Mouse (Mus musculus): Measurements from ENCODE around the gene Maml3.

DNA sequence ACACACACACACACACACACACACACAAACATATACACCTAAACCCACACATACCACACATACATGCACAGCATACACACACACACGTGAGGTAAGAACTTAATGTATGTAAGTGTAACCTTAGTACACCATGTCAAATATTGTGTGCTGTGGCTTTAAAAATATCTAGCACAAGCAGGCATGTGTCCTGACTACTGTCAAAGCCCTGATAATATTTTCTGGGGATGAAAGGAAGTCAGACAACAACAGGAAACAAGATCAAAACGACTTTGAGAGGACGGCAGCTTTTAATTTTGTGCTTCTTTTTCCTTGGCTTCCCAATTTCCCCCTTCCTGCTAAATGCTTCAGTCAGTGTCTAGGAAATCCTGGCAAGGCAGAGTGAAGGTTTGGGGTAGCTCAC, 392.5 kb downstream of the Maml3 start:
- TF ChIP-seq POLR2A (IDR thresholded peaks at IDR 0.05; ENCODE audit: insufficient read depth, low read depth, low read length): no peak
- TF ChIP-seq CTCF (IDR thresholded peaks at IDR 0.05; ENCODE audit: insufficient read depth, low read depth, low read length): no peak

Data from olfactory bulb, adult 2 months (tissue).